24 mouse cellular contexts compared by ENCODE assay signal in the genomic region with DNA sequence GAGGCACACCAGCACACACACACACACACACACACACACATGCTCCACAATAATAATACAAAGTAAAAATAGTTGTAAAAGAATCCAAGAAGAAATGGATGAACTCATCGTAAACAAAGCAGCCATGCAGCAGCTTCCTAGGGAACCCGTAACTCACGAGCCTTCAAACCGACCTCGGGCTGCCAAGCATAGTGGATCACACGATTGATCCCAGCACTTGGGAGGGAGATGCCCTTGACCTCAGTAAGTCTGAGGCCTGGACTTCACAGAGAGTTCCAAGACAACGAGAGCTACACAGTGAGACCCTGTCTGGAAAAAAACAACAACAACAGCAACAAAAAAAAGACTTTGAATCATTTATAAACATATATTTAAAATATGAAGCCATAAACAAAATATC. TPM values are rescaled to one million over a fixed set of nuclear protein-coding genes. Genes with fewer than 3 reads are reported as not detected.
DNase-seq lines count a peak whose midpoint lies in the region; ATAC-seq and TF ChIP-seq lines count a peak whose summit lies in the region.
"Had no signal": no experiment of that assay in that cellular context is flagged by ENCODE, and none has a peak within 500 bp of the region (broad histone marks: within the 10 kb centered on the region; RNA-seq: fewer than 3 reads in every experiment).

No protein-coding gene starts in this region.

- no peak overlapping the region for H3K4me3 ChIP-seq in kidney, postnatal 0 days (replicated peaks; ENCODE audit: low read depth, low read length)
- no peak overlapping the region for H3K4me3 ChIP-seq in midbrain, embryonic 11.5 days (ENCODE audit: low read depth, low read length)
- H3K4me3 ChIP-seq: embryonic facial prominence, embryonic 10.5 days; embryonic facial prominence, embryonic 12.5 days; forebrain, embryonic 13.5 days; forebrain, embryonic 15.5 days had no signal

- 16% methylated on average over 7 of the region's 7 CpGs for WGBS in kidney, postnatal 0 days
- 63% methylated on average over 7 of the region's 7 CpGs for WGBS in midbrain, embryonic 11.5 days

- no peak overlapping the region for H3K9ac ChIP-seq in kidney, postnatal 0 days (ENCODE audit: low read depth, low read length)
- no peak overlapping the region for H3K9ac ChIP-seq in midbrain, embryonic 11.5 days (ENCODE audit: low read length)
- H3K9ac ChIP-seq: embryonic facial prominence, embryonic 12.5 days; forebrain, embryonic 13.5 days; forebrain, embryonic 15.5 days; forebrain, postnatal 0 days had no signal

- H3K9me3 ChIP-seq in kidney, postnatal 0 days (replicated peaks; ENCODE audit: low read length): no peaks in the 10 kb centered on the region
- H3K9me3 ChIP-seq in midbrain, embryonic 11.5 days (ENCODE audit: control insufficient read depth, low read length): no peaks in the 10 kb centered on the region
- H3K9me3 ChIP-seq: embryonic facial prominence, embryonic 10.5 days; embryonic facial prominence, embryonic 12.5 days; forebrain, embryonic 13.5 days; forebrain, embryonic 15.5 days; G1E had no signal

- no peak overlapping the region for H3K27ac ChIP-seq in kidney, postnatal 0 days
- no peak overlapping the region for H3K27ac ChIP-seq in midbrain, embryonic 11.5 days (ENCODE audit: low read depth, low read length)
- H3K27ac ChIP-seq: embryonic facial prominence, embryonic 10.5 days; embryonic facial prominence, embryonic 12.5 days; forebrain, embryonic 13.5 days; forebrain, embryonic 15.5 days had no signal

- no peaks in the 10 kb centered on the region for H3K4me1 ChIP-seq in kidney, postnatal 0 days (replicated peaks; ENCODE audit: insufficient read depth, low read length)
- H3K4me1 ChIP-seq in midbrain, embryonic 11.5 days (ENCODE audit: control insufficient read depth, insufficient read depth, low read length): no peaks in the 10 kb centered on the region
- H3K4me1 ChIP-seq: embryonic facial prominence, embryonic 10.5 days had no signal

- TF ChIP-seq CTCF in kidney, postnatal 0 days (IDR thresholded peaks at IDR 0.05; ENCODE audit: low read depth): no peak

- ATAC-seq in kidney, postnatal 0 days (replicated peaks; ENCODE audit: low FRiP score, low read depth): no peak
- ATAC-seq in midbrain, embryonic 11.5 days (ENCODE audit: low FRiP score): no peak
- ATAC-seq: activated CD4-positive, CD25-positive, alpha-beta regulatory T cell, adult 4 months; CD4-positive, CD25-positive, alpha-beta regulatory T cell, adult 4 months; forebrain, embryonic 13.5 days; forebrain, embryonic 15.5 days; forebrain, postnatal 0 days; Patski had no signal

- H3K27me3 ChIP-seq in kidney, postnatal 0 days (ENCODE audit: insufficient read depth, low read length): no peaks in the 10 kb centered on the region
- H3K27me3 ChIP-seq in midbrain, embryonic 11.5 days (ENCODE audit: control insufficient read depth, insufficient read depth, low read length): no peaks in the 10 kb centered on the region
- H3K27me3 ChIP-seq: embryonic facial prominence, embryonic 12.5 days; forebrain, embryonic 13.5 days; forebrain, embryonic 15.5 days; Patski had no signal

- no peaks in the 10 kb centered on the region for H3K36me3 ChIP-seq in kidney, postnatal 0 days (ENCODE audit: insufficient read depth, low read length)
- H3K36me3 ChIP-seq in midbrain, embryonic 11.5 days (ENCODE audit: control insufficient read depth, insufficient read depth, low read length): no peaks in the 10 kb centered on the region
- H3K36me3 ChIP-seq: embryonic facial prominence, embryonic 10.5 days; embryonic facial prominence, embryonic 12.5 days; forebrain, embryonic 15.5 days; G1E had no signal

- H3K4me2 ChIP-seq in kidney, postnatal 0 days (ENCODE audit: low read length): no peak overlapping the region
- no peak overlapping the region for H3K4me2 ChIP-seq in midbrain, embryonic 11.5 days
- H3K4me2 ChIP-seq: embryonic facial prominence, embryonic 12.5 days; forebrain, embryonic 13.5 days; forebrain, embryonic 15.5 days had no signal

- DNase-seq in adrenal gland, adult (ENCODE audit: inconsistent age in 2 of 2, low spot score in 1 of 2): peak; percentile 51 to 63
- no peak for DNase-seq in adrenal gland, postnatal 4 days (ENCODE audit: low spot score in 2 of 2)
- peak; percentile 42 for DNase-seq in adrenal gland, adult 8-10 months
- DNase-seq in adrenal gland, postnatal 25 days: no peak
- peak; percentile 33 for DNase-seq in kidney, postnatal 0 days (ENCODE audit: low spot score)
- no peak for DNase-seq in kidney, adult 18-20 months
- DNase-seq in adrenal gland, postnatal 36 days: peak; percentile 32 to 54
- DNase-seq in midbrain, embryonic 11.5 days (ENCODE audit: low spot score, missing footprints): no peak
- DNase-seq: B cell, adult 2 months; cerebellum, adult 11 months; cerebellum, adult 18-20 months; cerebellum, adult 8-10 months; cerebellum, postnatal 10 days; cerebellum, postnatal 25 days; forebrain, postnatal 0 days had no signal

RNA-seq across cellular contexts. Expression of gene Tgfa, which starts 33.4 kb away (rescaled TPM):
- 10 to 100 TPM; 10.2 to 10.4 TPM for total RNA-seq in adrenal gland, postnatal 4 days (2021)
- 10 to 100 TPM; 15.0 to 25.1 (median 19.7) TPM for total RNA-seq in adrenal gland, adult 8-10 months (2022)
- 16.8 and 22.4 TPM in 2 replicates for total RNA-seq in adrenal gland, postnatal 25 days (2021)
- polyA plus RNA-seq in kidney, postnatal 0 days (2015; fragmentation: Nextera tagmentation; extraction: Ambion mirVana): 5.7 and 6.1 TPM in 2 replicates
- total RNA-seq in adrenal gland, postnatal 36 days (2021): 10 to 100 TPM; 12.0 to 20.8 TPM
- 1.4 and 1.7 TPM in 2 replicates for polyA plus RNA-seq in midbrain, embryonic 11.5 days (2014; fragmentation: Nextera tagmentation; extraction: Ambion mirVana)
- total RNA-seq: CH12.LX had no signal
- polyA plus RNA-seq: activated CD4-positive, CD25-positive, alpha-beta regulatory T cell, adult 4 months had no signal

Comparison
In these comparisons a context has a peak if more than half of its experiments do, and no peak if none do; other contexts are left out.
1. DNase-seq: peak in adrenal gland, adult (2 of 2), adrenal gland, adult 8-10 months (single experiment), kidney, postnatal 0 days (single experiment) and adrenal gland, postnatal 36 days (2 of 2); none in adrenal gland, postnatal 4 days (0 of 2), adrenal gland, postnatal 25 days (single experiment), kidney, adult 18-20 months (single experiment) and midbrain, embryonic 11.5 days (single experiment).